Comparison of ENCODE assay signal across 17 mouse cellular contexts in the genomic region with DNA sequence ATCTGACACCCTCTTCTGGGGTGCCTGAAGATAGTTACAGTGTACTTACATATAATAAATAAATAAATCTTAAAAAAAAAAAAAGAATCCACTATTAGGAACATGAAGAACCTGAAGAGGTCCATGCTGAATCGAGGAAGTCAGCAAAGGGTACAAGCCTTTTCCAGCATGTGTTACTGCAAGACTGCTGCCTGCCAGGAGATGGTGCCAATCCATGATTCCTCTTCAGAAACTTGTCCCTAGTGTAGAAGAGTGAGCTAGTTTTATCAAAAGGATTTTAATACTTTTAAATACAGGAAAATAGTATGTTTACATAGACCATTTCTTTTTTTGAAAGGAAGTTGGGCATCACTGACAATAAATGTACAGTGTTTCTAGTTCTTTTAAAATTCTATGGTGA. TPM values are rescaled to one million over a fixed set of nuclear protein-coding genes. Genes with fewer than 3 reads are reported as not detected.
A peak's percentile ranks its signal among the peaks of the same experiment; 100 is the strongest.
DNase-seq lines count a peak whose midpoint lies in the region; ATAC-seq and TF ChIP-seq lines count a peak whose summit lies in the region.
"Had no signal": no experiment of that assay in that cellular context is flagged by ENCODE, and none has a peak within 500 bp of the region (broad histone marks: within the 10 kb centered on the region; RNA-seq: fewer than 3 reads in every experiment).

No protein-coding gene starts in this region.

- 89% methylated on average over 1 of the region's 1 CpGs for WGBS in forebrain, postnatal 0 days
- WGBS in forebrain, embryonic 11.5 days, result 91% methylated on average over 1 of the region's 1 CpGs

- H3K36me3 ChIP-seq in forebrain, postnatal 0 days (ENCODE audit: insufficient read depth), result no peaks in the 10 kb centered on the region
- no peaks in the 10 kb centered on the region for H3K36me3 ChIP-seq in forebrain, embryonic 11.5 days (ENCODE audit: control insufficient read depth, insufficient read depth, low read length)
- no peaks in the 10 kb centered on the region for H3K36me3 ChIP-seq in CH12.LX (replicated peaks in 1 of 2; ENCODE audit: control insufficient read depth in 1 of 2, insufficient read depth in 1 of 2, low read length in 1 of 2)
- H3K36me3 ChIP-seq: liver, embryonic 13.5 days; stomach, embryonic 15.5 days had no signal

- in situ Hi-C loops in CH12.LX (cut with MboI; ENCODE audit: low pct_ligation_motif_present, low pct_unique_long_range_greater_than_20kb, low sequenced_read_pairs), result no loop called here

- no peak overlapping the region for H3K4me3 ChIP-seq in forebrain, postnatal 0 days (ENCODE audit: low read depth, low read length)
- no peak overlapping the region for H3K4me3 ChIP-seq in forebrain, embryonic 11.5 days (ENCODE audit: low read depth, low read length)
- no peak overlapping the region for H3K4me3 ChIP-seq in layer of hippocampus, adult 2 months
- no peak overlapping the region for H3K4me3 ChIP-seq in CH12.LX (replicated peaks in 1 of 3; ENCODE audit: low read depth in 2 of 3, low read length in 2 of 3, poor library complexity in 1 of 3)
- H3K4me3 ChIP-seq: forebrain, embryonic 13.5 days; liver, embryonic 13.5 days; stomach, embryonic 15.5 days had no signal

- ATAC-seq in forebrain, postnatal 0 days, result no peak
- no peak for ATAC-seq in forebrain, embryonic 11.5 days (replicated peaks; ENCODE audit: low FRiP score)
- ATAC-seq: forebrain, embryonic 13.5 days; hindbrain, embryonic 16.5 days had no signal

- H3K27ac ChIP-seq in forebrain, postnatal 0 days (ENCODE audit: low read depth, low read length), result no peak overlapping the region
- no peak overlapping the region for H3K27ac ChIP-seq in forebrain, embryonic 11.5 days (ENCODE audit: low read depth, low read length)
- no peak overlapping the region for H3K27ac ChIP-seq in layer of hippocampus, adult 2 months
- no peak overlapping the region for H3K27ac ChIP-seq in CH12.LX (ENCODE audit: insufficient read depth, low read depth)
- H3K27ac ChIP-seq: forebrain, embryonic 13.5 days; liver, embryonic 13.5 days; stomach, embryonic 15.5 days had no signal

- TF ChIP-seq EP300 in CH12.LX (IDR thresholded peaks at IDR 0.05; ENCODE audit: low read length), result no peak

- H3K4me2 ChIP-seq in forebrain, postnatal 0 days (ENCODE audit: low read depth), result no peak overlapping the region
- H3K4me2 ChIP-seq in forebrain, embryonic 11.5 days (ENCODE audit: low read depth, low read length, severe bottlenecking), result no peak overlapping the region
- H3K4me2 ChIP-seq in CH12.LX (ENCODE audit: insufficient read depth, low read depth, poor library complexity, severe bottlenecking), result no peak overlapping the region
- H3K4me2 ChIP-seq: forebrain, embryonic 13.5 days; liver, embryonic 13.5 days; stomach, embryonic 15.5 days had no signal

- H3K9ac ChIP-seq in forebrain, postnatal 0 days, result no peak overlapping the region
- no peak overlapping the region for H3K9ac ChIP-seq in forebrain, embryonic 11.5 days (ENCODE audit: low read length)
- no peak overlapping the region for H3K9ac ChIP-seq in CH12.LX (ENCODE audit: insufficient read depth, low read depth)
- H3K9ac ChIP-seq: forebrain, embryonic 13.5 days; liver, embryonic 13.5 days; stomach, embryonic 15.5 days had no signal

- no peak; the same call in 1 of the 2 replicates for TF ChIP-seq RAD21 in CH12.LX (IDR thresholded peaks at IDR 0.05; ENCODE audit: low read depth, low read length)

- no peak for DNase-seq in forebrain, postnatal 0 days
- DNase-seq in forebrain, embryonic 11.5 days (ENCODE audit: low spot score), result no peak
- DNase-seq in layer of hippocampus, adult 2 months (ENCODE audit: low spot score in 2 of 2), result no peak
- DNase-seq in layer of hippocampus, adult 8-10 months (ENCODE audit: low spot score in 2 of 2), result no peak
- DNase-seq in CH12.LX (ENCODE audit: extremely low read depth), result no peak
- DNase-seq in brain, adult 2 months (ENCODE audit: low read depth, low spot score), result peak; percentile 49
- no peak for DNase-seq in adrenal gland, postnatal 25 days
- DNase-seq in testis, postnatal 14 days (ENCODE audit: low spot score), result no peak
- DNase-seq: adrenal gland, adult 2 months; cerebellum, postnatal 36 days; gastrocnemius, postnatal 10 days; liver, embryonic 13.5 days; retina, postnatal 1 day; thymus, postnatal 25 days had no signal

- H3K4me1 ChIP-seq in forebrain, postnatal 0 days (ENCODE audit: insufficient read depth), result no peaks in the 10 kb centered on the region
- H3K4me1 ChIP-seq in forebrain, embryonic 11.5 days (replicated peaks; ENCODE audit: control insufficient read depth, insufficient read depth, low read length), result no peaks in the 10 kb centered on the region
- H3K4me1 ChIP-seq in CH12.LX (ENCODE audit: control insufficient read depth in 1 of 2, insufficient read depth in 2 of 2), result peaks cover 4 to 10% of the 10 kb centered on the region in 2 experiments; a peak in 2 of 4 replicates
- H3K4me1 ChIP-seq: forebrain, embryonic 13.5 days; stomach, embryonic 15.5 days had no signal

- H3K79me2 ChIP-seq in CH12.LX (replicated peaks; ENCODE audit: control insufficient read depth, extremely low read depth, insufficient read depth, poor library complexity, severe bottlenecking), result no peaks in the 10 kb centered on the region

- H3K9me3 ChIP-seq in forebrain, postnatal 0 days (ENCODE audit: low read length), result no peaks in the 10 kb centered on the region
- no peaks in the 10 kb centered on the region for H3K9me3 ChIP-seq in forebrain, embryonic 11.5 days (ENCODE audit: control insufficient read depth, low read length)
- no peaks in the 10 kb centered on the region for H3K9me3 ChIP-seq in CH12.LX (replicated peaks; ENCODE audit: low read length)
- H3K9me3 ChIP-seq: forebrain, embryonic 13.5 days; liver, embryonic 13.5 days; stomach, embryonic 15.5 days had no signal

- dilution Hi-C loops in CH12.LX (cut with MboI; ENCODE audit: extremely low pct_ligation_motif_present, extremely low pct_unique_long_range_greater_than_20kb, low sequenced_read_pairs), result no loop called here

- TF ChIP-seq POLR2A in CH12.LX (IDR thresholded peaks at IDR 0.05; ENCODE audit: low read depth, low read length), result no peak

- TF ChIP-seq CTCF in forebrain, postnatal 0 days (IDR thresholded peaks at IDR 0.05; ENCODE audit: low read depth), result peak; percentile 37
- TF ChIP-seq CTCF in layer of hippocampus, adult 2 months (conservative IDR thresholded peaks at IDR 0.05), result peak; percentile 68
- TF ChIP-seq CTCF in CH12.LX (conservative IDR thresholded peaks at IDR 0.05 in 1 of 2, IDR thresholded peaks at IDR 0.05 in 1 of 2; ENCODE audit: low read depth in 2 of 2, low read length in 2 of 2), result peak in 1 of 2 experiments; percentile 35; a peak in 2 of 4 replicates

- H3K27me3 ChIP-seq in forebrain, postnatal 0 days (ENCODE audit: insufficient read depth, low read length), result no peaks in the 10 kb centered on the region
- H3K27me3 ChIP-seq in forebrain, embryonic 11.5 days (ENCODE audit: control insufficient read depth, insufficient read depth, low read length), result no peaks in the 10 kb centered on the region
- H3K27me3 ChIP-seq in CH12.LX (replicated peaks), result no peaks in the 10 kb centered on the region
- H3K27me3 ChIP-seq: forebrain, embryonic 13.5 days; liver, embryonic 13.5 days; stomach, embryonic 15.5 days had no signal

TF ChIP-seq in CH12.LX, 34 proteins besides CTCF, POLR2A, EP300 and RAD21:
- TF ChIP-seq CHD2 (IDR thresholded peaks at IDR 0.05; ENCODE audit: low read length), result no peak
- TF ChIP-seq TBP (conservative IDR thresholded peaks at IDR 0.05; ENCODE audit: low read depth, low read length), result no peak
- TF ChIP-seq BHLHE40 (IDR thresholded peaks at IDR 0.05; ENCODE audit: low read depth, low read length), result no peak
- TF ChIP-seq SMC3 (IDR thresholded peaks at IDR 0.05; ENCODE audit: low read depth, low read length), result peak; percentile 18
- TF ChIP-seq MYC (IDR thresholded peaks at IDR 0.05; ENCODE audit: low read depth, low read length), result no peak

RNA-seq across cellular contexts. Expression of a gene that starts 14.5 kb away (rescaled TPM):
- total RNA-seq in forebrain, postnatal 0 days (2014; rRNA removed), result 300 and 336 TPM in 2 replicates
- polyA plus RNA-seq in forebrain, postnatal 0 days (2015; fragmentation: Nextera tagmentation; extraction: Ambion mirVana), result 99.5 and 116 TPM in 2 replicates
- 58.5 and 66.8 TPM in 2 replicates for polyA plus RNA-seq in forebrain, embryonic 11.5 days (2014; fragmentation: Nextera tagmentation; extraction: Ambion mirVana)
- 100 to 1,000 TPM; 367 to 372 TPM for total RNA-seq in layer of hippocampus, adult 2 months (2021)
- 100 to 1,000 TPM; 330 to 363 (median 340) TPM for total RNA-seq in layer of hippocampus, adult 8-10 months (2022)
- total RNA-seq in CH12.LX (2012; rRNA removed) (11.2 and 14.0 TPM in 2 replicates), CH12.LX (2014; rRNA removed) (15.0 and 15.9 TPM in 2 replicates)
- 7.5 and 8.7 TPM in 2 replicates for polyA plus RNA-seq in CH12.LX (2012; ENCODE audit: insufficient read length, low read depth)
- total RNA-seq in adrenal gland, postnatal 25 days (2021), result 25.6 and 39.4 TPM in 2 replicates
